Mouse (Mus musculus) embryonic fibroblast, embryonic 13.5 days (primary cell): ENCODE measurements around the gene Hectd4. TPM values are rescaled to one million over a fixed set of nuclear protein-coding genes. Genes with fewer than 3 reads are reported as not detected.

Experiments
- H3K27ac ChIP-seq: 2 replicates; pipeline ENCODE4 v1.5.1; 2012; ENCODE audit warnings: low read length, control low read depth, inconsistent platforms; ENCODE audit not compliant: insufficient read depth
- H3K4me1 ChIP-seq: 2 replicates; pipeline ENCODE4 v1.6.1; 2011; ENCODE audit warnings: low read length; ENCODE audit not compliant: control insufficient read depth, insufficient read depth
- H3K4me3 ChIP-seq: 2 replicates; pipeline ENCODE4 v1.5.1; 2011; ENCODE audit warnings: mild to moderate bottlenecking, control low read depth, low read length; ENCODE audit not compliant: insufficient read depth
- CTCF ChIP-seq: IDR thresholded peaks from 2 replicates; pipeline ENCODE4 v1.5.1; 2011; ENCODE audit warnings: mild to moderate bottlenecking, control low read depth, low read length, moderate library complexity, borderline replicate concordance; ENCODE audit not compliant: insufficient read depth
- POLR2A ChIP-seq: IDR thresholded peaks from 2 replicates; pipeline ENCODE4 v1.6.1; 2011; ENCODE audit warnings: low read depth, mild to moderate bottlenecking, control low read depth, low read length, moderate library complexity
- polyA plus RNA-seq: library from polyadenylated mRNA; stranded (reverse); fragments of >200 nt; gene quantifications from 2 replicates; pipeline ENCODE4 v1.2.4, GENCODE M21; 2011; ENCODE audit warnings: low read depth; ENCODE audit not compliant: missing spikeins, insufficient read length

Hectd4 gene
- polyA plus RNA-seq, 1 experiment = 17.2 TPM

- Histone ChIP-seq H3K27ac (no peak overlapping the region), H3K4me1 (no peaks in the 10 kb centered on the region), H3K4me3 (no peak overlapping the region)
- TF ChIP-seq CTCF (no peak), POLR2A (no peak)
Observed at GRCm38 (mm10) chr5:121243676-121244364, 23.8 kb downstream of the Hectd4 start.

DNA sequence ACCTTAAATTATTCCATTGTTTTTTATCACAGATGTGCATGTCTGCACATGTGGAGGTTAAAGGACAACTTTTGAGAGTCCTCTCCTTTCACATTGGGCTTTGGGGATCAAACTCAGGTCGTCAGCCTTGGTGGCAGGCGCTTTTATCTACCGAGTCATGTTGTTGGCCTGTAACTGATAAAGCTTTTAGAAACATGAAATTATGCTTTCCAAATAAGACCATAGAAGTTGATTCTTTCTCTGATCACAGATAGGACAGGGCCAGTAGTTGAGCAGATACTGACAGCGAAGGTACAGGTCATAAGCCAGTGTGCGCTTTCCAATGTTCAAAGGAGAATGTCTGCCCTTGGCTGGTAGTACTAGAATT lies 24.3 kb downstream of the Hectd4 start:
- Histone ChIP-seq H3K27ac (no peak overlapping the region), H3K4me3 (no peak overlapping the region), H3K4me1 (no peaks in the 10 kb centered on the region)
- TF ChIP-seq CTCF (no peak), POLR2A (no peak)

DNA sequence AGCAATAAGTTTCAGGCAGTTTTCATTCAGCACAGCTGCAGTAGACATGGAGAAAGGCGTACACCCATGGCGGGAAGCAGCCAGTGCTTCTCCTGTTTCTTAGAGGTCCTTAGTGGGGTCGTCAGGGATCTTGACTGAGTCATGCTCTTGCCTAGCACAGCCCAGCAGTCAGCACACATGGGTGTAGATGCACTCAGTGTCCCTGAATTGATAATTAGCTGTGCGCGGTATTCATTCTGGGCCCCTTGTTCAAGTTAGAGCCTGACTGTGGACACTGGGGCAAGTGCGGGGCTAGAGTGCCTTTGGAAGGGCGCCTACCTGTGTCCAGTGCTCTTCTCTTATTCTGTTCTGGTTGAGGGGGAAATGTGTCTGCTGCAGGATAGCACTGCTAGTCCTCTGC lies 25.2 kb downstream of the Hectd4 start:
- no peak overlapping the region for H3K27ac ChIP-seq
- no peak for TF ChIP-seq POLR2A
- TF ChIP-seq CTCF = no peak
- H3K4me1 ChIP-seq = no peaks in the 10 kb centered on the region
- no peak overlapping the region for H3K4me3 ChIP-seq

DNA sequence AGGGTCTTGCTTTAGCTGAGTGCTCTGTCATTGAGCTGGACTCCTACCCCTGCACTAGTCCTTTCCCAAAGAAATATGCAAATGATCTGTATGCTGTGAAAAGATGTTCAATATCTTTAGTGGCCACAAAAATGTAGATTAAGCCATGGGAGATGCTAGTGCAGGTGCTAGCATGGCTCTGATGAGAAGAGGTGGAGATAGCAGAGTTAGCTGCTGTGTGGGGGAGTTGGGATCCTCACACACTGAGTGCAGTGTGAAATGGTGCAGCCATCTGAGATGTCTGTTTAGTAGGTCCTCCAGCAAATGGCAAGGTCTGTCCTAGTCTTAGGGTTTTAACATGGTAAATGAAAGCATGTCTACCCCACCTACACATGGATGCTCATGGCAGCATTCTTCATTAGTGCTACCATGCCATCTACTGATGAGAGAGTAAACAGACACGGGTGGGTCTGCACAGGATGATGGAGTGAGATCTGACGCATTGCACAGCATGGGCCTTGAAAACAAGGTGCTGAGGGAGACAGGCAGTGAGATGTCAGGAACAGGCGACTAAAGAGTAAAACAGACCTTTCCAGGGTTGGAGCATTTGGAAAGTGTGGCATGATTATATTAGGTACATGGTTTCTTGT lies 28.9 kb downstream of the Hectd4 start:
- no peak for TF ChIP-seq POLR2A
- TF ChIP-seq CTCF = no peak
- Histone ChIP-seq H3K4me1 (no peaks in the 10 kb centered on the region), H3K27ac (no peak overlapping the region), H3K4me3 (no peak overlapping the region)

DNA sequence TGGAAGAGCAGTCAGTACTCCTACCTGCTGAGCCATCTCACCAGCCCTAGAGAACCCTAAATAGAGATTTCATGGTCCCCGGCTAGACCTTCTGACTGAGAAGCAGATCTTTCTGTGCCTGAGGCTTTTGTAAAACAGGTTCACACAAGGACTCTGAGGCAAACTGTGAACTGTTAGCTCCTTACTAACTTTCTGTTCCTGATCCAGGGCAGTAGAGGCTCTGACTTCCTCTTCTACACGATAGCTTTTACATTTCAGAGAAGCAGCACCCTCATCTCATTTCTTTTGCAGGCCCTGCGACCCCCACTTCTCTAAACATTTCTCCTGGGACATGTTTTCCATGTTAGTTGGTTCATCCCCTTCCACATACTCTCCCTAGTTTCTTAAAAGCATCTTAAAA lies 29.7 kb downstream of the Hectd4 start:
- TF ChIP-seq CTCF (no peak), POLR2A (no peak)
- no peak overlapping the region for H3K27ac ChIP-seq
- no peak overlapping the region for H3K4me3 ChIP-seq
- no peaks in the 10 kb centered on the region for H3K4me1 ChIP-seq

GRCm38 (mm10) chr5:121251813-121252212 lies 31.8 kb downstream of the Hectd4 start:
- Histone ChIP-seq H3K4me3 (no peak overlapping the region), H3K27ac (no peak overlapping the region), H3K4me1 (no peaks in the 10 kb centered on the region)
- TF ChIP-seq POLR2A (no peak), CTCF (no peak)

GRCm38 (mm10) chr5:121253816-121254497 lies 33.9 kb downstream of the Hectd4 start:
- no peak overlapping the region for H3K4me3 ChIP-seq
- no peak for TF ChIP-seq CTCF
- no peak for TF ChIP-seq POLR2A
- no peak overlapping the region for H3K27ac ChIP-seq
- no peaks in the 10 kb centered on the region for H3K4me1 ChIP-seq

GRCm38 (mm10) chr5:121254977-121255376 lies 35.0 kb downstream of the Hectd4 start:
- H3K4me3 ChIP-seq = no peak overlapping the region
- H3K4me1 ChIP-seq = no peaks in the 10 kb centered on the region
- H3K27ac ChIP-seq = no peak overlapping the region
- TF ChIP-seq CTCF (no peak), POLR2A (no peak)

DNA sequence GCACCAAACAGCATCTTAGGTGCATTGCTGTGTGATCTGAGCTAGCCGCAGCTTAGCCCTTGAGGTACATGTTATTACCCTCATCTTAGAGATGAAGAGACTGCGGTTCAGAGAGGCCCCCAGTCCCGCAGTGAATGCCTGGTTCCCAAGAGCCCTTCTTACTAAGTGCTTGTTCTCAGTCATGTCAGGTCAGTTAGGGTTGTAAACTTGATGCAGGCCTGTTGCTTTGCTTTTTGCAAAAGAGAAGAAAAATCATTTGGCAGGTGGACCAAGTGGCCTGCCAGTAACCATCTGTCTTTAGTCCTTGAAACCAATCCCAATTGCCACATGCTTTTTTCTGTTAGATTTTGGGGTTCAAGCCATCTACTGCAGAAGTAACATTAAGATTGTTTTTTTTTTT lies 41.8 kb downstream of the Hectd4 start:
- Histone ChIP-seq H3K4me1 (no peaks in the 10 kb centered on the region), H3K4me3 (no peak overlapping the region), H3K27ac (no peak overlapping the region)
- no peak for TF ChIP-seq CTCF

DNA sequence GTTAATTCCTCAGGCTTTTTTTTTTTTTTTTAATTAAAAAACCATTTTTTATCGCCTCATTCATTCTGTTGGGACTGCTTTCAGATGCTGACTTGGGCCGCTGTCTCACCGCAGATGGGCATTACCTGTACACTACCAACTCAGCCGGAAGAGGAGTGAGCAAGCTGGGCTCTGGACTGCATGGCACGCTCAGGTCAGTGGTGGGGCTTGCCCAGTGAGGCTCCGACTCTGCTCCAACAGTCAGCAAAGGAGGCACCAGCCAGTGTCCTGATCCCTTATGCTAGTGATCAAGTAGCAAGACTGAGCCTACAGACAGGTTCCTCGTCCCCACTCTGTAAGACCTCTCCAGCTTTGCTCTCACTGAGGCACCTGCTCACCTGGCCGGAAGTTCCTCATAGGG lies 42.4 kb downstream of the Hectd4 start:
- no peak for TF ChIP-seq POLR2A
- no peak for TF ChIP-seq CTCF
- Histone ChIP-seq H3K4me3 (no peak overlapping the region), H3K27ac (no peak overlapping the region), H3K4me1 (no peaks in the 10 kb centered on the region)
